ENCODE assay signal across 24 mouse cellular contexts in genomic region chr7:107668514-107668913, GRCm38 (mm10). TPM values are rescaled to one million over a fixed set of nuclear protein-coding genes. Genes with fewer than 3 reads are reported as not detected.
A peak's percentile ranks its signal among the peaks of the same experiment; 100 is the strongest.
DNase-seq lines count a peak whose midpoint lies in the region; ATAC-seq and TF ChIP-seq lines count a peak whose summit lies in the region.
"Had no signal": no experiment of that assay in that cellular context is flagged by ENCODE, and none has a peak within 500 bp of the region (broad histone marks: within the 10 kb centered on the region; RNA-seq: fewer than 3 reads in every experiment).

No protein-coding gene starts in this region.

- TF ChIP-seq CTCF in liver, adult 2 months (IDR thresholded peaks at IDR 0.05; ENCODE audit: low read depth, low read length), result no peak
- no peak for TF ChIP-seq CTCF in thymus, adult 2 months (IDR thresholded peaks at IDR 0.05; ENCODE audit: borderline replicate concordance, control insufficient read depth, extremely low read depth, insufficient read depth, low read length, poor library complexity)

- no peak overlapping the region for H3K9ac ChIP-seq in liver, adult 2 months (ENCODE audit: low read depth, low read length)
- no peak overlapping the region for H3K9ac ChIP-seq in liver, embryonic 12.5 days
- no peak overlapping the region for H3K9ac ChIP-seq in neural tube, embryonic 15.5 days (replicated peaks)
- H3K9ac ChIP-seq: forebrain, embryonic 13.5 days; forebrain, postnatal 0 days; hindbrain, embryonic 12.5 days had no signal

- H3K36me3 ChIP-seq in liver, adult 2 months (ENCODE audit: control insufficient read depth, insufficient read depth, low read length), result peaks cover 7% of the 10 kb centered on the region; the same call in 1 of the 2 replicates
- no peaks in the 10 kb centered on the region for H3K36me3 ChIP-seq in liver, embryonic 12.5 days
- no peaks in the 10 kb centered on the region for H3K36me3 ChIP-seq in thymus, adult 2 months (ENCODE audit: control insufficient read depth, insufficient read depth, low read length)
- no peaks in the 10 kb centered on the region for H3K36me3 ChIP-seq in neural tube, embryonic 15.5 days
- H3K36me3 ChIP-seq: G1E; heart, embryonic 10.5 days; hindbrain, embryonic 12.5 days had no signal

- peaks cover 12% of the 10 kb centered on the region for H3K4me1 ChIP-seq in liver, adult 2 months (ENCODE audit: control insufficient read depth, insufficient read depth, low read length)
- H3K4me1 ChIP-seq in liver, embryonic 12.5 days, result peaks cover 37% of the 10 kb centered on the region
- peaks cover 21% of the 10 kb centered on the region for H3K4me1 ChIP-seq in thymus, adult 2 months (replicated peaks; ENCODE audit: control insufficient read depth, insufficient read depth, low read length)
- H3K4me1 ChIP-seq in neural tube, embryonic 15.5 days, result peaks cover 23% of the 10 kb centered on the region

- H3K79me2 ChIP-seq in liver, adult 2 months (ENCODE audit: control insufficient read depth, insufficient read depth, low read length), result peaks cover 3% of the 10 kb centered on the region; the same call in 1 of the 2 replicates

- no peak overlapping the region for H3K4me2 ChIP-seq in liver, embryonic 12.5 days
- no peak overlapping the region for H3K4me2 ChIP-seq in neural tube, embryonic 15.5 days
- H3K4me2 ChIP-seq: forebrain, embryonic 13.5 days; hindbrain, embryonic 12.5 days had no signal

- ATAC-seq in liver, embryonic 12.5 days, result no peak
- 0 out of 2 replicates have a peak, but pooled peaks have one; percentile 20 for ATAC-seq in granulocyte monocyte progenitor cell, adult 5-6 weeks (replicated peaks; ENCODE audit: poor library complexity, severe bottlenecking)
- peak; percentile 74 for ATAC-seq in neutrophil, adult 5-6 weeks (ENCODE audit: extremely low read depth, insufficient number of reproducible peaks, low FRiP score, poor library complexity, severe bottlenecking)
- ATAC-seq in neural tube, embryonic 15.5 days (ENCODE audit: low FRiP score), result no peak
- ATAC-seq: forebrain, embryonic 13.5 days; forebrain, postnatal 0 days had no signal

- 50% methylated on average over 5 of the region's 5 CpGs for WGBS in liver, adult 2 months
- 66% methylated on average over 5 of the region's 5 CpGs for WGBS in liver, embryonic 12.5 days (ENCODE audit: insufficient replicate concordance)
- 61% methylated on average over 5 of the region's 5 CpGs for WGBS in thymus, adult 2 months
- WGBS in neural tube, embryonic 15.5 days, result 93% methylated on average over 5 of the region's 5 CpGs

- intact Hi-C loops in left cerebral cortex, postnatal 25 days (cut with DNase I), result loop anchor here (5.0 kb wide), 1 partner anchor 39 kb away; no protein-coding TSS in a partner anchor

- DNase-seq in liver, adult 2 months (ENCODE audit: extremely low read depth, low read depth, low spot score), result peak; percentile 47
- DNase-seq in thymus, adult 2 months, result no peak
- no peak for DNase-seq in left cerebral cortex, postnatal 25 days (ENCODE audit: low spot score in 2 of 2)
- DNase-seq: adrenal gland, adult 8-10 months; adrenal gland, postnatal 36 days; cerebellum, adult 2 months; cerebellum, postnatal 10 days; forebrain, postnatal 0 days; gastrocnemius, postnatal 36 days; heart, adult 18-20 months; heart, postnatal 10 days; heart, postnatal 4 days had no signal

- H3K27me3 ChIP-seq in liver, adult 2 months (ENCODE audit: control insufficient read depth, insufficient read depth, low read length), result no peaks in the 10 kb centered on the region
- 0 out of 2 replicates have a peak, but pooled peaks cover 4% of the 10 kb centered on the region for H3K27me3 ChIP-seq in liver, embryonic 12.5 days (replicated peaks)
- no peaks in the 10 kb centered on the region; the same call in 1 of the 2 replicates for H3K27me3 ChIP-seq in thymus, adult 2 months (ENCODE audit: control insufficient read depth, insufficient read depth, low read length)
- H3K27me3 ChIP-seq in neural tube, embryonic 15.5 days (replicated peaks), result peaks cover 4% of the 10 kb centered on the region; the same call in 1 of the 2 replicates

- no peaks in the 10 kb centered on the region for H3K9me3 ChIP-seq in liver, embryonic 12.5 days (replicated peaks)
- H3K9me3 ChIP-seq in neural tube, embryonic 15.5 days (replicated peaks), result no peaks in the 10 kb centered on the region
- H3K9me3 ChIP-seq: embryonic facial prominence, embryonic 10.5 days; forebrain, embryonic 13.5 days; heart, embryonic 10.5 days; hindbrain, embryonic 12.5 days had no signal

- H3K27ac ChIP-seq in liver, adult 2 months (replicated peaks; ENCODE audit: insufficient read depth, low read depth, low read length), result no peak overlapping the region
- no peak overlapping the region for H3K27ac ChIP-seq in liver, embryonic 12.5 days
- H3K27ac ChIP-seq in thymus, adult 2 months (ENCODE audit: control insufficient read depth, insufficient read depth, low read length), result no peak overlapping the region
- H3K27ac ChIP-seq in neural tube, embryonic 15.5 days (replicated peaks), result no peak overlapping the region
- H3K27ac ChIP-seq: embryonic facial prominence, embryonic 10.5 days; forebrain, embryonic 13.5 days; heart, embryonic 10.5 days; hindbrain, embryonic 12.5 days had no signal

- TF ChIP-seq POLR2A in liver, adult 2 months (IDR thresholded peaks at IDR 0.05; ENCODE audit: extremely low read depth, insufficient read depth, low read length), result no peak
- no peak for TF ChIP-seq POLR2A in thymus, adult 2 months (IDR thresholded peaks at IDR 0.05; ENCODE audit: control insufficient read depth, extremely low read depth, insufficient read depth, low read length, poor library complexity)

- no peak overlapping the region for H3K4me3 ChIP-seq in liver, adult 2 months (ENCODE audit: insufficient read depth, low read depth, low read length)
- no peak overlapping the region for H3K4me3 ChIP-seq in liver, embryonic 12.5 days
- no peak overlapping the region for H3K4me3 ChIP-seq in thymus, adult 2 months (ENCODE audit: control insufficient read depth, insufficient read depth, low read length)
- no peak overlapping the region for H3K4me3 ChIP-seq in neural tube, embryonic 15.5 days (replicated peaks)
- H3K4me3 ChIP-seq: forebrain, embryonic 13.5 days; heart, embryonic 10.5 days; hindbrain, embryonic 12.5 days had no signal

RNA-seq across cellular contexts. Expression of gene 5330417H12Rik, which starts 43.6 kb away (rescaled TPM):
- not detected in 2 replicates for total RNA-seq in liver, adult 2 months (2014; rRNA removed)
- not detected in 2 replicates for polyA plus RNA-seq in liver, adult 2 months (2012; rRNA removed)
- polyA plus RNA-seq in liver, embryonic 12.5 days (2016; fragmentation: Nextera tagmentation; extraction: Ambion mirVana), result not detected in 2 replicates
- total RNA-seq in granulocyte monocyte progenitor cell, adult 5-6 weeks (2014; fragmentation: Nextera tagmentation), result not detected in 2 replicates
- total RNA-seq in granulocyte monocyte progenitor cell, adult 5-6 weeks (2017), result not detected in 2 replicates
- total RNA-seq in neutrophil, adult 5-6 weeks (2017), result not detected in 2 replicates
- polyA plus RNA-seq in thymus, adult 2 months (2012; rRNA removed), result not detected in 2 replicates
- not detected in 2 replicates for polyA plus RNA-seq in neural tube, embryonic 15.5 days (2015; fragmentation: Nextera tagmentation; extraction: Ambion mirVana)
- total RNA-seq in left cerebral cortex, postnatal 25 days (2021), result not detected
- total RNA-seq: adrenal gland, adult 8-10 months; adrenal gland, postnatal 36 days; forebrain, postnatal 0 days; G1E; gastrocnemius, adult 8-10 months; gastrocnemius, postnatal 36 days; heart, adult 18-20 months; heart, postnatal 10 days; heart, postnatal 4 days had no signal
- polyA plus RNA-seq: cerebellum, adult 2 months; embryonic facial prominence, embryonic 10.5 days; embryonic facial prominence, embryonic 14.5 days; forebrain, embryonic 13.5 days; forebrain, postnatal 0 days; G1E; heart, embryonic 14.5 days; hindbrain, embryonic 12.5 days had no signal

Comparison
In these comparisons a context has a peak if more than half of its experiments do, and no peak if none do; other contexts are left out.
1. ATAC-seq: peak in granulocyte monocyte progenitor cell, adult 5-6 weeks (single experiment) and neutrophil, adult 5-6 weeks (single experiment); none in liver, embryonic 12.5 days (single experiment) and neural tube, embryonic 15.5 days (single experiment).